Mouse (Mus musculus): Measurements from ENCODE around the gene Flvcr2. TPM values are rescaled to one million over a fixed set of nuclear protein-coding genes. Genes with fewer than 3 reads are reported as not detected.

Flvcr2 gene
- polyA plus RNA-seq, 1 experiment from 2014 or later, result 1.3 TPM

DNA sequence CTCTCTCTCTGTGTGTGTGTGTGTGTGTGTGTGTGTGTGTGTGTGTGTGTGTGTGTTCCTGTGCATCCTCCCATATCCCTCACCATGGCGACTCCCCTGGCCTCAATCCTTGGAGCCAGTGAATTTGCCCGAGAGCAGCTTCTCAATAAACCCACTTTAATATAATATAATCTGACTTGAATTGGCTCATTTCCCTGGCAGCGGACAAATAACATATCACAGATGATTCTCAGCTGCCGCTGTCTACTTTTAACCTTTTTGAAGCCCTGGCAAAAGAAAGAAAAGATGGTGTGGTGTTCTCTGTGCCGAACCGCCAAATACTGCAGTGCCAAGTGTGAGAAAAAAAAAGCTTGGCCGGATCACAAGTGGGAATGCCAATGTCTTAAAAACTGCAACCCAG is 18.2 kb upstream of the Flvcr2 start:
- ATAC-seq (ENCODE audit: low FRiP score), result no peak
- Histone ChIP-seq H3K4me2 (no peak overlapping the region), H3K9ac (ENCODE audit: low read length) (no peak overlapping the region), H3K36me3 (ENCODE audit: control insufficient read depth, insufficient read depth, low read length) (no peaks in the 10 kb centered on the region), H3K9me3 (ENCODE audit: control insufficient read depth, low read length) (no peaks in the 10 kb centered on the region), H3K27ac (ENCODE audit: low read depth, low read length) (no peak overlapping the region), H3K4me1 (ENCODE audit: control insufficient read depth, insufficient read depth, low read length) (no peaks in the 10 kb centered on the region), H3K27me3 (ENCODE audit: control insufficient read depth, insufficient read depth, low read length) (no peaks in the 10 kb centered on the region), H3K4me3 (ENCODE audit: low read depth, low read length) (no peak overlapping the region)
- 82% methylated on average over 7 of the region's 7 CpGs for WGBS
- no peak for DNase-seq (ENCODE audit: low spot score, missing footprints)

GRCm38 (mm10) chr12:85729022-85729944 is 17.1 kb upstream of the Flvcr2 start:
- Histone ChIP-seq H3K4me1 (ENCODE audit: control insufficient read depth, insufficient read depth, low read length) (no peaks in the 10 kb centered on the region), H3K4me2 (no peak overlapping the region), H3K27me3 (ENCODE audit: control insufficient read depth, insufficient read depth, low read length) (no peaks in the 10 kb centered on the region), H3K36me3 (ENCODE audit: control insufficient read depth, insufficient read depth, low read length) (no peaks in the 10 kb centered on the region), H3K9ac (ENCODE audit: low read length) (no peak overlapping the region), H3K27ac (ENCODE audit: low read depth, low read length) (no peak overlapping the region), H3K4me3 (ENCODE audit: low read depth, low read length) (no peak overlapping the region), H3K9me3 (ENCODE audit: control insufficient read depth, low read length) (no peaks in the 10 kb centered on the region)
- WGBS, result 35% methylated on average over 17 of the region's 17 CpGs
- DNase-seq (ENCODE audit: low spot score, missing footprints), result peak; percentile 98
- ATAC-seq (ENCODE audit: low FRiP score), result no peak

GRCm38 (mm10) chr12:85729945-85730290 is 16.4 kb upstream of the Flvcr2 start:
- H3K4me3 ChIP-seq (ENCODE audit: low read depth, low read length), result no peak overlapping the region
- H3K9ac ChIP-seq (ENCODE audit: low read length), result no peak overlapping the region
- 75% methylated on average over 6 of the region's 6 CpGs for WGBS
- no peaks in the 10 kb centered on the region for H3K4me1 ChIP-seq (ENCODE audit: control insufficient read depth, insufficient read depth, low read length)
- H3K36me3 ChIP-seq (ENCODE audit: control insufficient read depth, insufficient read depth, low read length), result no peaks in the 10 kb centered on the region
- no peak for DNase-seq (ENCODE audit: low spot score, missing footprints)
- no peak overlapping the region for H3K27ac ChIP-seq (ENCODE audit: low read depth, low read length)
- H3K9me3 ChIP-seq (ENCODE audit: control insufficient read depth, low read length), result no peaks in the 10 kb centered on the region
- no peak overlapping the region for H3K4me2 ChIP-seq
- no peaks in the 10 kb centered on the region for H3K27me3 ChIP-seq (ENCODE audit: control insufficient read depth, insufficient read depth, low read length)
- no peak for ATAC-seq (ENCODE audit: low FRiP score)

GRCm38 (mm10) chr12:85736203-85736602 is 10.1 kb upstream of the Flvcr2 start:
- Histone ChIP-seq H3K4me3 (ENCODE audit: low read depth, low read length) (no peak overlapping the region), H3K4me1 (ENCODE audit: control insufficient read depth, insufficient read depth, low read length) (no peaks in the 10 kb centered on the region), H3K4me2 (no peak overlapping the region), H3K9ac (ENCODE audit: low read length) (no peak overlapping the region), H3K27me3 (ENCODE audit: control insufficient read depth, insufficient read depth, low read length) (no peaks in the 10 kb centered on the region), H3K36me3 (ENCODE audit: control insufficient read depth, insufficient read depth, low read length) (no peaks in the 10 kb centered on the region), H3K9me3 (ENCODE audit: control insufficient read depth, low read length) (no peaks in the 10 kb centered on the region), H3K27ac (ENCODE audit: low read depth, low read length) (no peak overlapping the region)
- 83% methylated on average over 2 of the region's 2 CpGs for WGBS
- ATAC-seq (ENCODE audit: low FRiP score), result no peak
- no peak for DNase-seq (ENCODE audit: low spot score, missing footprints)

GRCm38 (mm10) chr12:85736960-85737359 is 9.4 kb upstream of the Flvcr2 start:
- DNase-seq (ENCODE audit: low spot score, missing footprints) (no peak), ATAC-seq (ENCODE audit: low FRiP score) (no peak)
- Histone ChIP-seq H3K4me1 (ENCODE audit: control insufficient read depth, insufficient read depth, low read length) (no peaks in the 10 kb centered on the region), H3K27ac (ENCODE audit: low read depth, low read length) (no peak overlapping the region), H3K27me3 (ENCODE audit: control insufficient read depth, insufficient read depth, low read length) (no peaks in the 10 kb centered on the region), H3K9me3 (ENCODE audit: control insufficient read depth, low read length) (no peaks in the 10 kb centered on the region), H3K36me3 (ENCODE audit: control insufficient read depth, insufficient read depth, low read length) (no peaks in the 10 kb centered on the region), H3K4me3 (ENCODE audit: low read depth, low read length) (no peak overlapping the region), H3K9ac (ENCODE audit: low read length) (no peak overlapping the region), H3K4me2 (no peak overlapping the region)
- WGBS, result 90% methylated on average over 3 of the region's 3 CpGs

DNA sequence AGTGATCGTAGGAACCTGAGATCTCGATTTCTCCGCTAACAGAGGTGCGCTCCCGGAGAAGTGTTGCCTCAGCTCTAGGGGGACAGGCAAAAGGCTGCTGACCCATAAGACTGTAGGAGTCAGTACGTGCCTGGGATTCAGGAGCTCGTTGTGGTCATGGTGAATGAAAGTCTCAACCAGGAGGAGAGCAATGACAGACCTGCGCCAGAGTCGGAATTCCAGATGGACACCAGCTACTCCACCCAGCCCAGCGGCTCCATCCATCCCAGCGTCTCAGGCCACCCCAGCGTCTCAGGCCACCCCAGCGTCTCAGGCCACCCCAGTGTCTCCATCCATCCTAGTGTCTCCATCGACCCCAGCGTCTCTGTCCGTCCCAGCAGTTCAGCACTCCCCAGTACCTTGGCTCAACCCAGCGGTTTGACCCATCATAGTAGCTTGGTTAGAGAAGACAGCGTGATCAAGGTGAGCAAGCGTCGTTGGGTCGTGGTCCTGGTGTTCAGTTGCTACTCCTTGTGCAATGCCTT is 419 bp downstream of the Flvcr2 start:
- H3K4me1 ChIP-seq (ENCODE audit: control insufficient read depth, insufficient read depth, low read length), result no peaks in the 10 kb centered on the region; the same call in 1 of the 2 replicates
- peak overlapping the region; percentile 90 for H3K4me2 ChIP-seq
- no peaks in the 10 kb centered on the region for H3K9me3 ChIP-seq (ENCODE audit: control insufficient read depth, low read length)
- peak overlapping the region; percentile 52 for H3K9ac ChIP-seq (ENCODE audit: low read length)
- 20% methylated on average over 21 of the region's 21 CpGs for WGBS
- peak overlapping the region; percentile 40 for H3K4me3 ChIP-seq (ENCODE audit: low read depth, low read length)
- ATAC-seq (ENCODE audit: low FRiP score) (peak; percentile 57), DNase-seq (ENCODE audit: low spot score, missing footprints) (peak; percentile 90)
- H3K36me3 ChIP-seq (ENCODE audit: control insufficient read depth, insufficient read depth, low read length), result no peaks in the 10 kb centered on the region
- no peak overlapping the region for H3K27ac ChIP-seq (ENCODE audit: low read depth, low read length)
- peaks cover 11% of the 10 kb centered on the region for H3K27me3 ChIP-seq (ENCODE audit: control insufficient read depth, insufficient read depth, low read length)

GRCm38 (mm10) chr12:85747343-85747742 is 1.0 kb downstream of the Flvcr2 start:
- Histone ChIP-seq H3K27me3 (ENCODE audit: control insufficient read depth, insufficient read depth, low read length) (peaks cover 11% of the 10 kb centered on the region), H3K4me1 (ENCODE audit: control insufficient read depth, insufficient read depth, low read length) (no peaks in the 10 kb centered on the region; the same call in 1 of the 2 replicates), H3K9ac (ENCODE audit: low read length) (no peak overlapping the region), H3K4me2 (no peak overlapping the region), H3K36me3 (ENCODE audit: control insufficient read depth, insufficient read depth, low read length) (no peaks in the 10 kb centered on the region), H3K9me3 (ENCODE audit: control insufficient read depth, low read length) (no peaks in the 10 kb centered on the region), H3K4me3 (ENCODE audit: low read depth, low read length) (no peak overlapping the region), H3K27ac (ENCODE audit: low read depth, low read length) (no peak overlapping the region)
- ATAC-seq (ENCODE audit: low FRiP score) (no peak), DNase-seq (ENCODE audit: low spot score, missing footprints) (no peak)
- WGBS, result 92% methylated on average over 10 of the region's 10 CpGs

GRCm38 (mm10) chr12:85749861-85750260 is 3.5 kb downstream of the Flvcr2 start:
- WGBS, result 89% methylated on average over 9 of the region's 9 CpGs
- Histone ChIP-seq H3K4me3 (ENCODE audit: low read depth, low read length) (no peak overlapping the region), H3K27ac (ENCODE audit: low read depth, low read length) (no peak overlapping the region), H3K4me1 (ENCODE audit: control insufficient read depth, insufficient read depth, low read length) (no peaks in the 10 kb centered on the region; the same call in 1 of the 2 replicates), H3K27me3 (ENCODE audit: control insufficient read depth, insufficient read depth, low read length) (peaks cover 11% of the 10 kb centered on the region), H3K36me3 (ENCODE audit: control insufficient read depth, insufficient read depth, low read length) (no peaks in the 10 kb centered on the region), H3K4me2 (no peak overlapping the region), H3K9me3 (ENCODE audit: control insufficient read depth, low read length) (no peaks in the 10 kb centered on the region), H3K9ac (ENCODE audit: low read length) (no peak overlapping the region)
- ATAC-seq (ENCODE audit: low FRiP score), result no peak
- DNase-seq (ENCODE audit: low spot score, missing footprints), result no peak

DNA sequence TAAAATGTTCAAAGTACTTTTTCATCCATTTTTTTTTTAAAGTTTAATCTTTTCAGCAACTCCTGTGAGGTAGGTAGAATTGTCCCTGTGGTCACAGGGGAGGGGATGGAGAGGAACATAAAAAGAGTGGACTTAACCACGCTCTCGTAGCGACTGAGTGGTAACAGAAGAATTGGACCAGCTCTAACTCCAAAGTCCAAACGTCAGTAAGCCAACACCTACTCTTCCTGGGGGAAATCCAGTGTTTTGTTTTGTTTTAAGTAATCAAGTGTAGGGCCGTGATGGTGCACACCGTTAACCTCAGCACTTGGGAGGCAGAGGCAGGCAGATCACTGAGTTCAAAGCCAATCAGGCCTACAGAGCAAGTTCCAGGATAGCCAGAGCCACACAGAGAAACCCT is 5.8 kb downstream of the Flvcr2 start:
- Histone ChIP-seq H3K9ac (ENCODE audit: low read length) (no peak overlapping the region), H3K4me1 (ENCODE audit: control insufficient read depth, insufficient read depth, low read length) (no peaks in the 10 kb centered on the region), H3K27me3 (ENCODE audit: control insufficient read depth, insufficient read depth, low read length) (peaks cover 4% of the 10 kb centered on the region), H3K4me2 (no peak overlapping the region), H3K36me3 (ENCODE audit: control insufficient read depth, insufficient read depth, low read length) (no peaks in the 10 kb centered on the region), H3K4me3 (ENCODE audit: low read depth, low read length) (no peak overlapping the region), H3K27ac (ENCODE audit: low read depth, low read length) (no peak overlapping the region), H3K9me3 (ENCODE audit: control insufficient read depth, low read length) (no peaks in the 10 kb centered on the region)
- ATAC-seq (ENCODE audit: low FRiP score), result no peak
- no peak for DNase-seq (ENCODE audit: low spot score, missing footprints)
- WGBS, result 84% methylated on average over 6 of the region's 6 CpGs

All from midbrain, embryonic 11.5 days (tissue).